Mouse (Mus musculus): ENCODE results near the gene Ankrd53.

- TF ChIP-seq EP300 (optimal IDR thresholded peaks at IDR 0.05): no peak
- TF ChIP-seq CTCF (IDR thresholded peaks at IDR 0.05; ENCODE audit: low read depth): peak; percentile 69
Observed at GRCm38 (mm10) chr6:83728488-83728887, 34.0 kb upstream of the Ankrd53 start.
